Mouse (Mus musculus) spleen, adult 2 months (tissue): ENCODE results near the gene Nop56.

Experiments used
- CTCF ChIP-seq: fragments of 200-500 bp; IDR thresholded peaks from 2 replicates; pipeline ENCODE4 v1.5.1; 2011; ENCODE audit warnings: mild to moderate bottlenecking, inconsistent platforms; ENCODE audit not compliant: insufficient read depth, insufficient read length, insufficient replicate concordance; ENCODE audit errors: extremely low read depth
- POLR2A ChIP-seq: fragments of 200-500 bp; IDR thresholded peaks from 2 replicates; pipeline ENCODE4 v1.6.1; 2011; ENCODE audit warnings: low read depth, low read length, inconsistent platforms

GRCm38 (mm10) chr2:130289086-130289485, 14.9 kb downstream of the Nop56 start:
- no peak for TF ChIP-seq POLR2A
- no peak for TF ChIP-seq CTCF
